Mouse (Mus musculus) urinary bladder, postnatal 25 days (tissue): Measurements from ENCODE around the gene Frmd8.

Source experiments
- DNase-seq: peaks from one replicate; pipeline ENCODE4 v3.0.0; 2022; ENCODE audit warnings: low spot score

Frmd8 gene

GRCm38 (mm10) chr19:5874969-5875480 lies at the start of gene Frmd8:
TSS of gene Frmd8 (minus strand) at chr19:5875274.
- peak; percentile 91 for DNase-seq

GRCm38 (mm10) chr19:5924713-5925093 lies 49.6 kb upstream of the Frmd8 start, which contains the start of gene Cdc42ep2:
TSS of gene Cdc42ep2 (minus strand) at chr19:5924816.
- peak; percentile 96 for DNase-seq

- peak; percentile 90 for DNase-seq
Observed at GRCm38 (mm10) chr19:5923990-5924712, 49.1 kb upstream of the Frmd8 start.

- DNase-seq = no peak
Observed at GRCm38 (mm10) chr19:5922963-5923362, 47.9 kb upstream of the Frmd8 start.

- no peak for DNase-seq
Observed at GRCm38 (mm10) chr19:5922119-5922942, 47.3 kb upstream of the Frmd8 start.

- no peak for DNase-seq
Observed at GRCm38 (mm10) chr19:5921715-5922114, 46.6 kb upstream of the Frmd8 start.

GRCm38 (mm10) chr19:5913007-5913719 lies 38.1 kb upstream of the Frmd8 start, which contains the start of gene Dpf2:
TSS of gene Dpf2 (minus strand) at chr19:5913010.
- DNase-seq = no peak

- DNase-seq = peak; percentile 99
Observed at GRCm38 (mm10) chr19:5912103-5913006, 37.3 kb upstream of the Frmd8 start.

- DNase-seq = no peak
Observed at GRCm38 (mm10) chr19:5911430-5912102, 36.5 kb upstream of the Frmd8 start.

GRCm38 (mm10) chr19:5910221-5910620 lies 35.1 kb upstream of the Frmd8 start:
- no peak for DNase-seq

GRCm38 (mm10) chr19:5907275-5907674 lies 32.2 kb upstream of the Frmd8 start:
- DNase-seq = no peak

- peak; percentile 85 for DNase-seq
Observed at GRCm38 (mm10) chr19:5894002-5894678, 19.1 kb upstream of the Frmd8 start, which contains the start of gene Tigd3. TSS of gene Tigd3 (minus strand) at chr19:5894149.

GRCm38 (mm10) chr19:5893282-5894001 lies 18.4 kb upstream of the Frmd8 start:
- DNase-seq = no peak

- DNase-seq = no peak
Observed at GRCm38 (mm10) chr19:5892735-5893134, 17.7 kb upstream of the Frmd8 start.

- DNase-seq = no peak
Observed at GRCm38 (mm10) chr19:5892262-5892661, 17.2 kb upstream of the Frmd8 start.

- DNase-seq = no peak
Observed at GRCm38 (mm10) chr19:5891521-5892258, 16.6 kb upstream of the Frmd8 start.

GRCm38 (mm10) chr19:5889211-5889610 lies 14.1 kb upstream of the Frmd8 start:
- DNase-seq = no peak

GRCm38 (mm10) chr19:5887234-5887815 lies 12.3 kb upstream of the Frmd8 start:
- DNase-seq = no peak
